Mouse (Mus musculus): Measurements from ENCODE around the gene Foxk2. TPM values are rescaled to one million over a fixed set of nuclear protein-coding genes. Genes with fewer than 3 reads are reported as not detected.
"Not testable (repeated sequence)": the region's sequence is repeated elsewhere in the genome, so short reads cannot be mapped to it uniquely, and the experiment has no call there.

Gene Foxk2
- total RNA-seq, 1 experiment: 23.2 TPM

GRCm38 (mm10) chr11:121328619-121329018, 68.8 kb downstream of the Foxk2 start:
- peaks cover 30% of the 10 kb centered on the region for H3K36me3 ChIP-seq (ENCODE audit: control insufficient read depth, insufficient read depth, low read length, poor library complexity, severe bottlenecking)

GRCm38 (mm10) chr11:121331641-121332040, 71.9 kb downstream of the Foxk2 start:
- Histone ChIP-seq H3K9ac (ENCODE audit: insufficient read depth, low read depth, low read length, poor library complexity, severe bottlenecking) (no peak overlapping the region), H3K4me3 (ENCODE audit: insufficient read depth in 1 of 2, low read depth in 1 of 2, low read length in 2 of 2, poor library complexity in 1 of 2, severe bottlenecking in 1 of 2) (no peak overlapping the region), H3K36me3 (ENCODE audit: control insufficient read depth, insufficient read depth, low read length, poor library complexity, severe bottlenecking) (peaks cover 34% of the 10 kb centered on the region), H3K27ac (ENCODE audit: insufficient read depth, low read depth, low read length, poor library complexity, severe bottlenecking) (no peak overlapping the region), H3K4me1 (ENCODE audit: control insufficient read depth in 2 of 2, insufficient read depth in 2 of 2, low read length in 2 of 2, poor library complexity in 1 of 2) (no peaks in the 10 kb centered on the region), H3K9me3 (ENCODE audit: control insufficient read depth, insufficient read depth, low read depth, low read length) (no peaks in the 10 kb centered on the region)
- no peak for DNase-seq (ENCODE audit: low read depth, low spot score)
- in situ Hi-C loops (cut with MboI; ENCODE audit: low sequenced_read_pairs in 2 of 2, unreplicated experiment in 2 of 2): no loop called here
- TF ChIP-seq MAFK (IDR thresholded peaks at IDR 0.05; ENCODE audit: insufficient read depth, low read depth, low read length): no peak
- TF ChIP-seq CHD2 (IDR thresholded peaks at IDR 0.05; ENCODE audit: low read depth, low read length): no peak
- TF ChIP-seq ZNF384 (IDR thresholded peaks at IDR 0.05; ENCODE audit: low read depth, low read length): no peak
- no peak for TF ChIP-seq HCFC1 (IDR thresholded peaks at IDR 0.05; ENCODE audit: borderline replicate concordance, insufficient read depth, low read length)
- no peak for TF ChIP-seq ZC3H11A (IDR thresholded peaks at IDR 0.05; ENCODE audit: borderline replicate concordance, low read depth, low read length)

More at GRCm38 (mm10) chr11:121328619-121329018, 68.8 kb downstream of the Foxk2 start:
- no peak for DNase-seq (ENCODE audit: low read depth, low spot score)
- H3K9ac ChIP-seq (ENCODE audit: insufficient read depth, low read depth, low read length, poor library complexity, severe bottlenecking): no peak overlapping the region
- H3K27ac ChIP-seq (ENCODE audit: insufficient read depth, low read depth, low read length, poor library complexity, severe bottlenecking): no peak overlapping the region
- in situ Hi-C loops (cut with MboI; ENCODE audit: low sequenced_read_pairs in 2 of 2, unreplicated experiment in 2 of 2): no loop called here
- no peaks in the 10 kb centered on the region for H3K9me3 ChIP-seq (ENCODE audit: control insufficient read depth, insufficient read depth, low read depth, low read length)
- H3K4me1 ChIP-seq (ENCODE audit: control insufficient read depth in 2 of 2, insufficient read depth in 2 of 2, low read length in 2 of 2, poor library complexity in 1 of 2): no peaks in the 10 kb centered on the region
- H3K4me3 ChIP-seq (ENCODE audit: insufficient read depth in 1 of 2, low read depth in 1 of 2, low read length in 2 of 2, poor library complexity in 1 of 2, severe bottlenecking in 1 of 2): no peak overlapping the region
- TF ChIP-seq HCFC1 (IDR thresholded peaks at IDR 0.05; ENCODE audit: borderline replicate concordance, insufficient read depth, low read length) (no peak), ZC3H11A (IDR thresholded peaks at IDR 0.05; ENCODE audit: borderline replicate concordance, low read depth, low read length) (no peak), ZNF384 (IDR thresholded peaks at IDR 0.05; ENCODE audit: low read depth, low read length) (no peak), CHD2 (IDR thresholded peaks at IDR 0.05; ENCODE audit: low read depth, low read length) (no peak), MAFK (IDR thresholded peaks at IDR 0.05; ENCODE audit: insufficient read depth, low read depth, low read length) (no peak)

GRCm38 (mm10) chr11:121339647-121340046, 79.9 kb downstream of the Foxk2 start:
- in situ Hi-C loops (cut with MboI; ENCODE audit: low sequenced_read_pairs in 2 of 2, unreplicated experiment in 2 of 2): no loop called here
- Histone ChIP-seq H3K4me3 (ENCODE audit: insufficient read depth in 1 of 2, low read depth in 1 of 2, low read length in 2 of 2, poor library complexity in 1 of 2, severe bottlenecking in 1 of 2) (no peak overlapping the region), H3K4me1 (ENCODE audit: control insufficient read depth in 2 of 2, insufficient read depth in 2 of 2, low read length in 2 of 2, poor library complexity in 1 of 2) (no peaks in the 10 kb centered on the region), H3K36me3 (ENCODE audit: control insufficient read depth, insufficient read depth, low read length, poor library complexity, severe bottlenecking) (peaks cover 13% of the 10 kb centered on the region), H3K27ac (ENCODE audit: insufficient read depth, low read depth, low read length, poor library complexity, severe bottlenecking) (no peak overlapping the region), H3K9ac (ENCODE audit: insufficient read depth, low read depth, low read length, poor library complexity, severe bottlenecking) (no peak overlapping the region), H3K9me3 (ENCODE audit: control insufficient read depth, insufficient read depth, low read depth, low read length) (no peaks in the 10 kb centered on the region)
- TF ChIP-seq ZNF384 (IDR thresholded peaks at IDR 0.05; ENCODE audit: low read depth, low read length): no peak
- no peak for TF ChIP-seq HCFC1 (IDR thresholded peaks at IDR 0.05; ENCODE audit: borderline replicate concordance, insufficient read depth, low read length)
- TF ChIP-seq ZC3H11A (IDR thresholded peaks at IDR 0.05; ENCODE audit: borderline replicate concordance, low read depth, low read length): no peak
- no peak for TF ChIP-seq CHD2 (IDR thresholded peaks at IDR 0.05; ENCODE audit: low read depth, low read length)
- TF ChIP-seq MAFK (IDR thresholded peaks at IDR 0.05; ENCODE audit: insufficient read depth, low read depth, low read length): no peak
- no peak for DNase-seq (ENCODE audit: low read depth, low spot score)

- no peak for DNase-seq (ENCODE audit: low read depth, low spot score)
- no peak overlapping the region for H3K27ac ChIP-seq (ENCODE audit: insufficient read depth, low read depth, low read length, poor library complexity, severe bottlenecking)
- H3K9me3 ChIP-seq (ENCODE audit: control insufficient read depth, insufficient read depth, low read depth, low read length): no peaks in the 10 kb centered on the region
- TF ChIP-seq ZC3H11A (IDR thresholded peaks at IDR 0.05; ENCODE audit: borderline replicate concordance, low read depth, low read length) (no peak), MAFK (IDR thresholded peaks at IDR 0.05; ENCODE audit: insufficient read depth, low read depth, low read length) (no peak), HCFC1 (IDR thresholded peaks at IDR 0.05; ENCODE audit: borderline replicate concordance, insufficient read depth, low read length) (no peak), ZNF384 (IDR thresholded peaks at IDR 0.05; ENCODE audit: low read depth, low read length) (no peak), CHD2 (IDR thresholded peaks at IDR 0.05; ENCODE audit: low read depth, low read length) (no peak)
- H3K4me1 ChIP-seq (ENCODE audit: control insufficient read depth in 2 of 2, insufficient read depth in 2 of 2, low read length in 2 of 2, poor library complexity in 1 of 2): no peaks in the 10 kb centered on the region
- H3K36me3 ChIP-seq (ENCODE audit: control insufficient read depth, insufficient read depth, low read length, poor library complexity, severe bottlenecking): peaks cover 12% of the 10 kb centered on the region
- no peak overlapping the region for H3K4me3 ChIP-seq (ENCODE audit: insufficient read depth in 1 of 2, low read depth in 1 of 2, low read length in 2 of 2, poor library complexity in 1 of 2, severe bottlenecking in 1 of 2)
- in situ Hi-C loops (cut with MboI; ENCODE audit: low sequenced_read_pairs in 2 of 2, unreplicated experiment in 2 of 2): no loop called here
- no peak overlapping the region for H3K9ac ChIP-seq (ENCODE audit: insufficient read depth, low read depth, low read length, poor library complexity, severe bottlenecking)
These were observed 80.5 kb downstream of the Foxk2 start for GRCm38 (mm10) chr11:121340287-121340686.

- H3K4me1 ChIP-seq (ENCODE audit: control insufficient read depth in 2 of 2, insufficient read depth in 2 of 2, low read length in 2 of 2, poor library complexity in 1 of 2); H3K36me3 ChIP-seq (ENCODE audit: control insufficient read depth, insufficient read depth, low read length, poor library complexity, severe bottlenecking); H3K27ac ChIP-seq (ENCODE audit: insufficient read depth, low read depth, low read length, poor library complexity, severe bottlenecking); DNase-seq (ENCODE audit: low read depth, low spot score); H3K4me3 ChIP-seq (ENCODE audit: insufficient read depth in 1 of 2, low read depth in 1 of 2, low read length in 2 of 2, poor library complexity in 1 of 2, severe bottlenecking in 1 of 2); H3K9ac ChIP-seq (ENCODE audit: insufficient read depth, low read depth, low read length, poor library complexity, severe bottlenecking); H3K9me3 ChIP-seq (ENCODE audit: control insufficient read depth, insufficient read depth, low read depth, low read length); in situ Hi-C loops (cut with MboI; ENCODE audit: low sequenced_read_pairs in 2 of 2, unreplicated experiment in 2 of 2): not testable (repeated sequence)
These were observed 82.6 kb downstream of the Foxk2 start for GRCm38 (mm10) chr11:121342423-121342822.

All from ES-E14 (cell line).